Mouse (Mus musculus): ENCODE measurements around the gene A930017K11Rik. TPM values are rescaled to one million over a fixed set of nuclear protein-coding genes. Genes with fewer than 3 reads are reported as not detected.
A peak's percentile ranks its signal among the peaks of the same experiment; 100 is the strongest.

Gene A930017K11Rik
- polyA plus RNA-seq, 1 experiment from 2014 or later = 3.9 TPM

DNA sequence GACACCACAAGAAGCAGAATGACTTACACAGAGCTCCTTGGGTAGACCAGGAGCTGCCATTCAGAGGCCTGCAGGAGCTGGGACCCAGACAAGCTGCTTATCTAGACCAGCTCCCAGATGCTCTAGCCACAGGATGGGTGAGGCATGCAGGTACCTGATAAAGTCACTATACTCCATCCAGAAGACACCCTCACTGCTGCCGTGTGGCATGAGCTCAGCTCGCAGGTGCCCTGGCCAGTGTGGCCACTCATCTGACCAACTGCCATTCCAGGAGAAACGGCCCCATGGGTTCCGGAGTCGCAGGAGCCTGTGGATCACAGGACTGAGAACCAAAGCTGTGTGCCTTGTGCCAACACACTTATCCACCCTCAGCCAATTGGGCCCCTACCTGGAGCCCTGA is 9.2 kb upstream of the A930017K11Rik start:
- no peak overlapping the region for H3K27ac ChIP-seq (ENCODE audit: low read depth, low read length)
- H3K27me3 ChIP-seq (replicated peaks; ENCODE audit: control insufficient read depth, insufficient read depth, low read length) = no peaks in the 10 kb centered on the region
- no peak overlapping the region for H3K4me2 ChIP-seq (ENCODE audit: low read length)
- no peaks in the 10 kb centered on the region for H3K9me3 ChIP-seq (ENCODE audit: control insufficient read depth, low read length)
- H3K4me3 ChIP-seq (ENCODE audit: low read length) = no peak overlapping the region
- no peak for ATAC-seq
- 95% methylated on average over 5 of the region's 5 CpGs for WGBS
- H3K36me3 ChIP-seq (ENCODE audit: control insufficient read depth, insufficient read depth, low read length) = peaks cover 19% of the 10 kb centered on the region
- no peaks in the 10 kb centered on the region; the same call in 1 of the 2 replicates for H3K4me1 ChIP-seq (ENCODE audit: control insufficient read depth, insufficient read depth, low read depth, low read length)
- no peak overlapping the region for H3K9ac ChIP-seq (ENCODE audit: low read depth, low read length)

DNA sequence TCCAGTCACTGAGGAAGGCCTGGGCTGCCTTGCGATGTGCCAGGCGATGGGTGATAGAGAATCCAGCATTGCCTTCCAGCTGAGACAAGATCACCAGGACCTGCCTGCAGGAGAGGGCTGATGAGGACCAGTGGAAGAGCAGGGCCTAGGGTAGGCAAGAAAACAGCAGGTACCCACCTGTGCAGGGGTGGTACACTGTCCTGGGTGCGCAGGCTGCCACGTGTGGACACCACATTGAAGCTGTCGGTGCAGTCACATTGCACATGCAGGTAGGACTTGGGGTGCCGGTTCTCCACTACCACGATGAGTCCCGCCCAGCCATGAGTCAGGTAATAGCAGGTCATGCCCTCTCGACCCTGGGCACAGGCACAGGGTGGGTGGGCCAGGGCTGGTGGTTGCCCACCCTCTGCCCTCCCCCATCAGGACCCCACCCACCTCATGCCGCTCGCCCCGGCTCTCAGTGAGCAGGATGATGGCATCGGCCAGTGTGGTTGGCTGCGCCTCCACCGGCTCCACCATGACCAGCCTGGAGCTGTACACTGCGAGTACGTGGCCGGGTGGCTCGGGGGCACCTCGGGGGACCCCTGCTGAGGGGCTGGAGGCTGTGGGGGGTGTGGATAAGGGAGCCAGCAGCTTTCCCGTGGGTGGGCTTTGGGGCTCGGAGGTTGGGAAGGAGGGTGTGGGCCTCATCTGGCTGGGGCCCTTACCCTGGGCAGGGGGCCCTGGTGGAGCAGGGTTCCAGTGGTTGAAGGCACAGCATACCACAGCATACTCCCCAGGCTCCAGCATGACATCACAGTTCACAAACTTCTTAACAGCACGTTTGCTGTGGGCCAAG is 7.5 kb upstream of the A930017K11Rik start:
- Histone ChIP-seq H3K9ac (ENCODE audit: low read depth, low read length) (no peak overlapping the region), H3K4me2 (ENCODE audit: low read length) (no peak overlapping the region), H3K27me3 (replicated peaks; ENCODE audit: control insufficient read depth, insufficient read depth, low read length) (no peaks in the 10 kb centered on the region), H3K9me3 (ENCODE audit: control insufficient read depth, low read length) (no peaks in the 10 kb centered on the region), H3K27ac (ENCODE audit: low read depth, low read length) (no peak overlapping the region), H3K36me3 (ENCODE audit: control insufficient read depth, insufficient read depth, low read length) (peaks cover 19% of the 10 kb centered on the region), H3K4me3 (ENCODE audit: low read length) (no peak overlapping the region), H3K4me1 (ENCODE audit: control insufficient read depth, insufficient read depth, low read depth, low read length) (no peaks in the 10 kb centered on the region; the same call in 1 of the 2 replicates)
- WGBS = 91% methylated on average over 22 of the region's 23 CpGs
- no peak for ATAC-seq

DNA sequence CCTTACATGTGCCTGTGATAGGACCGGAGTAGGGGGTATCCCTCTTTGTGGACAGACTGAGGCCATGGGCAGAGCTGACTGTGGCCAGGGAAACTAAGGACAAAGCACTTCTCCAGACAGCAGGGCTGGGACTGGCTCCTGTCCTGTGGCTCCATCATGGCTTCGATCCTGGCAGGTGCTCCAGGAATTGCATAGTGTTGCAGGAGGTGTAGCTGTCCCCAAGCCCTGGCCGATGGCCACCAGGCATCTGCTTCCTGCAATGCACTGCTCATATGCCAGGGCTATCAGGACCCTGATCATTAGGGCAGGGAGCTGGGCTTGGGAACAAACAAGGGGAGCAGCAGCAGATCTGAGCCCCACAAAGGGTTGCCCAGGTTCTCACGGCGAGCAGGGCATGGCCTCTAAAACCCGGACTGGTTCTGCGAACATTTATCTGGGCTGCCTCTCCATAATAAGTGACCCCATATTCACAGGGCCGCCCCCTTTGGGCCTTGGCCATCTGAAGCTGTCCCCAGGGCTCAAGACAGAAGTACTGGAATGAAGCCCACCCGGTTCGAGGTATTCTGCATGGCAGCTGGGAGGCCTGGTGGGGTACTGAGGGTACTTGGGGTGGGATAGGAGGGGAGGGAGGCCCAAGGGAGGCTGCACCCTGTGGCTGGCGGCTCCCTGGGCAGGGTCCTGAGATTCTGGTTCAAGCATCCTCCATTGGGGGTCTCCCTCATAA is 6.6 kb upstream of the A930017K11Rik start:
- no peak overlapping the region for H3K9ac ChIP-seq (ENCODE audit: low read depth, low read length)
- WGBS = 92% methylated on average over 11 of the region's 11 CpGs

DNA sequence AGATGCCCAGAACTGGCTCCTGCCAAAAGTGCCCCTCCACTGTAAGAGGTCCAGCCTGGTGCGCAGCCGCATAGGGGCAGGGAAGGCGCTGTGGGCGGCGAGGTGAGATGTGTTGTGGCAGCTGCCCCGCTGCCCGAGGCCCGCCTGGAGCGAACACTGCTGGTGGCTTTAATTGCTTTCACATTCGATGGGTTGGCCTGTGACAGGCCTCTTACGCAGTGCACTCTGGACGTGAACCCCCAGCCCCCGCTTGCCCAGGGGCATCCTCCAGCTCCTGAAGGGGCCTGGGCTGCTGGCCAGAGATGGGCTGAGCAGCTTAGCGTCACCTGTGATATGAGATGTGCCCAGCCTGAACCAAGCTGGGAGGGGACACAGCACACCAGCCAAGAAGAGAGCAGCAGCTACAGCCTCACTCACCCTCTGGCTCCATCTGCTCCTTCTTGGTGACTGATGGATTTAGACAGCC is 5.3 kb upstream of the A930017K11Rik start:
- Histone ChIP-seq H3K27ac (ENCODE audit: low read depth, low read length) (peak overlapping the region; percentile 21; the same call in 1 of the 2 replicates), H3K4me3 (ENCODE audit: low read length) (no peak overlapping the region), H3K9me3 (ENCODE audit: control insufficient read depth, low read length) (no peaks in the 10 kb centered on the region), H3K9ac (ENCODE audit: low read depth, low read length) (no peak overlapping the region), H3K4me2 (ENCODE audit: low read length) (no peak overlapping the region), H3K27me3 (replicated peaks; ENCODE audit: control insufficient read depth, insufficient read depth, low read length) (peaks cover 8% of the 10 kb centered on the region), H3K4me1 (ENCODE audit: control insufficient read depth, insufficient read depth, low read depth, low read length) (no peaks in the 10 kb centered on the region; the same call in 1 of the 2 replicates), H3K36me3 (ENCODE audit: control insufficient read depth, insufficient read depth, low read length) (peaks cover 14% of the 10 kb centered on the region)
- peak; percentile 60 for ATAC-seq
- 59% methylated on average over 14 of the region's 14 CpGs for WGBS

More for the DNA sequence above, 6.6 kb upstream of the A930017K11Rik start:
- Histone ChIP-seq H3K27ac (ENCODE audit: low read depth, low read length) (peak overlapping the region; percentile 12; the same call in 1 of the 2 replicates), H3K27me3 (replicated peaks; ENCODE audit: control insufficient read depth, insufficient read depth, low read length) (no peaks in the 10 kb centered on the region; the same call in 1 of the 2 replicates), H3K4me3 (ENCODE audit: low read length) (no peak overlapping the region), H3K4me1 (ENCODE audit: control insufficient read depth, insufficient read depth, low read depth, low read length) (no peaks in the 10 kb centered on the region; the same call in 1 of the 2 replicates), H3K9me3 (ENCODE audit: control insufficient read depth, low read length) (no peaks in the 10 kb centered on the region), H3K36me3 (ENCODE audit: control insufficient read depth, insufficient read depth, low read length) (peaks cover 14% of the 10 kb centered on the region), H3K4me2 (ENCODE audit: low read length) (no peak overlapping the region)
- ATAC-seq = no peak

DNA sequence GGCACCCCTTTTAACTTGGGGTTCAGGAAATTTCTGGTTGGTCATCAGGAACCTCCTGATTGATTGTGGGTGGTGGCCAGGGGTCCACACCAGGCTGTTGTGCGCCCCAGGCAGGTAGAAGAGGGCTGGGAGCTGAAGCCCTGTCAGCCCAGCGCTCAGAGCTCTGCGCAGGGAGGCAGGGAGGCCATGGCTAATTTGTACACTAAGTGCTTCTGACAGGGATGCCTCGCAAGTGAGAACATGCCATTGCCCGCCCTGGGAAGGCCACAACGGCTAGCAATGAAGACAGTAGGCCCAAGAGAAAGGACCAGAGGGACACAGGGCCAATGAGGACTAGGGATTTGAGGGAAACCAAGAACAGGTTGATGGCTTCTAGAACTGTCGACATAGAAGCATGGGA is 4.3 kb upstream of the A930017K11Rik start:
- peak overlapping the region; percentile 50 for H3K27ac ChIP-seq (ENCODE audit: low read depth, low read length)
- H3K4me1 ChIP-seq (ENCODE audit: control insufficient read depth, insufficient read depth, low read depth, low read length) = peaks cover 6% of the 10 kb centered on the region
- H3K9ac ChIP-seq (ENCODE audit: low read depth, low read length) = no peak overlapping the region
- 77% methylated on average over 7 of the region's 7 CpGs for WGBS
- no peak overlapping the region for H3K4me3 ChIP-seq (ENCODE audit: low read length)
- no peak overlapping the region for H3K4me2 ChIP-seq (ENCODE audit: low read length)
- H3K27me3 ChIP-seq (replicated peaks; ENCODE audit: control insufficient read depth, insufficient read depth, low read length) = peaks cover 18% of the 10 kb centered on the region
- peaks cover 14% of the 10 kb centered on the region for H3K36me3 ChIP-seq (ENCODE audit: control insufficient read depth, insufficient read depth, low read length)
- H3K9me3 ChIP-seq (ENCODE audit: control insufficient read depth, low read length) = no peaks in the 10 kb centered on the region
- no peak for ATAC-seq

DNA sequence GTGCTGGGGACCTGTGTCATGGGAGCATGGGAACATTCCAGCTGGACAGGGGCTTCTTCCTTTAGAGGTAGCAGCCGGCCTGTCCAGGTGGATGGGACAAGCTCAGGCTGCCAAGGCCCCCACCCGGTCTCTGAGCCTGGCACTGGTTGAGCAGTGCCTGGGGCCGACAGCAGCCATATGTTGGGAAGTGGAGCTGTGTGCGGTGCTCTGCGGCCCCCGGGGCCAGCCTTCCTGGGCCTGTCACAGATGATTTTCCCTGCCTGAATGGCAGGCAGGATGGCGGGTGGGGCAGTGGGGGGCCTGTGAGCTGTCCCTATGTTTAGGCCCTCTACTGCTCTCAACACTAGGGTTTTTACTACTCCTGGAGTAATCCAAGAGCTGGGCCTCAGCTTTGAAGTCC is 3.8 kb upstream of the A930017K11Rik start:
- Histone ChIP-seq H3K9ac (ENCODE audit: low read depth, low read length) (no peak overlapping the region), H3K9me3 (ENCODE audit: control insufficient read depth, low read length) (no peaks in the 10 kb centered on the region), H3K27ac (ENCODE audit: low read depth, low read length) (peak overlapping the region; percentile 50), H3K27me3 (replicated peaks; ENCODE audit: control insufficient read depth, insufficient read depth, low read length) (peaks cover 22% of the 10 kb centered on the region), H3K4me2 (ENCODE audit: low read length) (no peak overlapping the region), H3K4me1 (ENCODE audit: control insufficient read depth, insufficient read depth, low read depth, low read length) (peaks cover 10% of the 10 kb centered on the region), H3K4me3 (ENCODE audit: low read length) (no peak overlapping the region), H3K36me3 (ENCODE audit: control insufficient read depth, insufficient read depth, low read length) (peaks cover 11% of the 10 kb centered on the region)
- WGBS = 60% methylated on average over 7 of the region's 7 CpGs
- peak; percentile 48; the same call in 1 of the 2 replicates for ATAC-seq

DNA sequence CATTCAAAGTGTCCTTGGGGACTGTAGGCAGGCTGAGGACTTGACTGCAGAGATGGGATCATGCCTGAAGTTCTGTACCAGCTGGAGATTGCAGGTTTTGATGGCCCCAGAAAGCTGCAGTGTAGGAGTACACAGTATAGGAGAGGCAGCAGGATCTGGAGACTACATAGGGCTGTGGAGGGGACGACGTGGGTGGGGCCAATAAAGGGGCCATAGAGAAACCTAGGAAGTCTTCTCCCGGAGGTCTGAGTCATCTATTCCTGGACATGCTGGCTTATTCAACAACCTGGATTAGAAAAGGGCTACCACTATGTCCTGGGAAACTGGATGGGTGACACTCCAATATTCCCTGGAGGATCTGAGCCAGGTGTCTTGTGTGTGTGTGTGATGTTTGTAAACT is 3.4 kb upstream of the A930017K11Rik start:
- 73% methylated on average over 3 of the region's 3 CpGs for WGBS
- Histone ChIP-seq H3K4me1 (ENCODE audit: control insufficient read depth, insufficient read depth, low read depth, low read length) (peaks cover 14% of the 10 kb centered on the region), H3K27me3 (replicated peaks; ENCODE audit: control insufficient read depth, insufficient read depth, low read length) (peaks cover 27% of the 10 kb centered on the region), H3K4me3 (ENCODE audit: low read length) (no peak overlapping the region), H3K4me2 (ENCODE audit: low read length) (no peak overlapping the region), H3K27ac (ENCODE audit: low read depth, low read length) (no peak overlapping the region), H3K9me3 (ENCODE audit: control insufficient read depth, low read length) (no peaks in the 10 kb centered on the region), H3K9ac (ENCODE audit: low read depth, low read length) (no peak overlapping the region), H3K36me3 (ENCODE audit: control insufficient read depth, insufficient read depth, low read length) (peaks cover 11% of the 10 kb centered on the region)
- ATAC-seq = no peak

DNA sequence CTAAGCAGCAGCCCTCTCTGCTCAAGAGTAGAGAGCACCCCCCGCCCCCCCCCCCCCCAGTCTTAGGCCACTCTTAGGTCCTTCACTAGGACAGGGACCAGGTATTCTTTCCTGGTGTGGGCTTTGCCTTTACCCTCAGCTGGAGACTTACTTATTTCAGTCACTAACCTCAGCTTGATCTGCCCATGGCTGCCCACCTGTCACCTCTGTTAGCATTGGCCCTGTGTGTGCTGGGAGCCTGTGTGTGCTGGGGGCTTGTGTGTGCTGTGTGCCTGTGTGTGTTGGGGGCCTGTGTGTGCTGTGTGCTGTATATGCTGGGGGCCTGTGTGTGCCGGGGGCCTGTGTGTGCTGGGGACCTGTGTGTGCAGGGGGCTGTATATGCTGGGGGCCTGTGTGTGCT is 2.3 kb upstream of the A930017K11Rik start:
- Histone ChIP-seq H3K27ac (ENCODE audit: low read depth, low read length) (no peak overlapping the region), H3K27me3 (replicated peaks; ENCODE audit: control insufficient read depth, insufficient read depth, low read length) (peaks cover 34% of the 10 kb centered on the region), H3K4me1 (ENCODE audit: control insufficient read depth, insufficient read depth, low read depth, low read length) (peaks cover 14% of the 10 kb centered on the region), H3K9me3 (ENCODE audit: control insufficient read depth, low read length) (no peaks in the 10 kb centered on the region), H3K36me3 (ENCODE audit: control insufficient read depth, insufficient read depth, low read length) (peaks cover 8% of the 10 kb centered on the region), H3K4me2 (ENCODE audit: low read length) (no peak overlapping the region), H3K9ac (ENCODE audit: low read depth, low read length) (no peak overlapping the region), H3K4me3 (ENCODE audit: low read length) (no peak overlapping the region)
- ATAC-seq = no peak
- WGBS = 100% methylated on average over 1 of the region's 2 CpGs

DNA sequence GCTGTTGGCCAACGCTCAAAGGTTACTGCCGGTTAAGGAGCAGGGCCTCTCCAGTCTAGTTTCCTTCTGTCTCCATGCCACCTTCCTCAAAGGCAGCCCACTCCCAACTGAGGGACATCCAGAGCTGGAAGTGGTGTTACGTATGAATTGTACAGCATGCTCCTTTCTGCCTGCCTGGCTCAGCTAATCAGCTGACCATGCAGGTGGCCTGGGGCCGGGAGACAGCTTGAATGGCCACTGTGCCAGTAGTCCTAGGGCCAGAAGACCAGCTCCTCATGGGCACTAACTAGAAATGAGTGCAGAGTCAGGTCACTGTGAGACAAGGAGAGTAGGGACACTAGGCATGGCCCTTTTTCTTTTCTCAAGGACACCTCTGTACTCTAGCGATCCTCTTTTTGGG is 796 bp upstream of the A930017K11Rik start:
- Histone ChIP-seq H3K27ac (ENCODE audit: low read depth, low read length) (no peak overlapping the region), H3K4me3 (ENCODE audit: low read length) (no peak overlapping the region), H3K27me3 (replicated peaks; ENCODE audit: control insufficient read depth, insufficient read depth, low read length) (peaks cover 34% of the 10 kb centered on the region), H3K4me1 (ENCODE audit: control insufficient read depth, insufficient read depth, low read depth, low read length) (peaks cover 14% of the 10 kb centered on the region), H3K4me2 (ENCODE audit: low read length) (no peak overlapping the region), H3K9me3 (ENCODE audit: control insufficient read depth, low read length) (no peaks in the 10 kb centered on the region), H3K9ac (ENCODE audit: low read depth, low read length) (no peak overlapping the region), H3K36me3 (ENCODE audit: control insufficient read depth, insufficient read depth, low read length) (peaks cover 2% of the 10 kb centered on the region; the same call in 1 of the 2 replicates)
- ATAC-seq = no peak
- WGBS = 78% methylated on average over 5 of the region's 5 CpGs

Measured in hindbrain, embryonic 16.5 days (tissue).